Mouse (Mus musculus): ENCODE results near the gene Rabac1. TPM values are rescaled to one million over a fixed set of nuclear protein-coding genes. Genes with fewer than 3 reads are reported as not detected.
A peak's percentile ranks its signal among the peaks of the same experiment; 100 is the strongest.

Rabac1 gene
- total RNA-seq (2021) (100 to 1,000 TPM; 251 to 383 TPM), polyA plus RNA-seq (2012; rRNA removed) (735 and 788 TPM in 2 replicates)
- long read RNA-seq, transcript Rabac1-201 (5 exons, 899 nt), result major isoform, 151 of 162 reads
- long read RNA-seq, partial matches to known transcripts, result 4 of 162 reads
- long read RNA-seq, other reads (novel, unspliced or antisense), result 2 of 162 reads

- DNase-seq, result peak; percentile 95
Measured at GRCm38 (mm10) chr7:24971972-24972893, at the start of gene Rabac1. Rabac1 (minus strand) TSS chr7:24972754.

- no peak for DNase-seq
Measured at GRCm38 (mm10) chr7:25011592-25011991, 39.0 kb upstream of the Rabac1 start.

GRCm38 (mm10) chr7:25010090-25010913, 37.7 kb upstream of the Rabac1 start:
- peak; percentile 76 for DNase-seq

GRCm38 (mm10) chr7:25009099-25009700, 36.6 kb upstream of the Rabac1 start:
- no peak for DNase-seq

DNA sequence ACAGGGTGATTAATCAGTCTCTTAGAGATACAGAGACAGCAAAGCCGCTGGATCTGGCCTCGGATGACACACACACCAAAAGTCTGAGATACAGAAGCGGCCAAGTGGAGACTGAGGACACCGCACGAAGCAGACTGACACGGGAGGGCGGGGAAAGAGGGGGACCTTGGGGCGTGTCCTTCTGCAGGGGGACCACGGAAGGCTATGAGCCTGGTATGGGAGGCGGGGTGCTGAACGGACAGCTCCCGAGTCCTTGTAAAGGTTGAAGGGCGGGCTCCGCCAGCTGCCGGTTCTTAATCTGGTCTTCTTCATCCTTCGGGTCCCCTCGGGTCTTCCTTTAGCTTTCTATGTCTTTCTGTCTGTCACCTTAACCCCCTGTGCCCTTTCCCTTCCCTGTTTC, 36.1 kb upstream of the Rabac1 start:
- peak; percentile 92 for DNase-seq

GRCm38 (mm10) chr7:25007609-25008374, 35.2 kb upstream of the Rabac1 start:
- DNase-seq, result peak; percentile 58

GRCm38 (mm10) chr7:25006586-25007364, 34.2 kb upstream of the Rabac1 start:
- peak; percentile 85 for DNase-seq

DNA sequence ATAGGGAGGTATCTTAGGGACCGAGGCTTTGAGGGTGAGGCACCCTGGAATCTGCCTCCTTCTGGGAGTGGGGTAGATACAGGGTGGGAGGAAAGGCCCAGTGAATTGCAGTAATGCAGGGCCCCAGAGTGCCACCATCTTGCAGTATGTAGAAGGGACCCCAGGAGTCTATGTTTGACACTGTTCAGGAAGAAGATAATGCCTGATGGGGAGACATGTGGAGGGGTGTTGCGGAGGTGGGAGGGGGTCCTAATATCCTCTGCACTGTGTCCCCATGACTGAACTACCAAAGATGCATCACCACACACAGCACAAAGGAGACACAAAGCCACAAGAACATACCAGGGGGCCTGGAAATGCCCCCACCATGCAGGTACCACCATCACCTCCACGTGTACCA, 33.6 kb upstream of the Rabac1 start:
- DNase-seq, result no peak

DNA sequence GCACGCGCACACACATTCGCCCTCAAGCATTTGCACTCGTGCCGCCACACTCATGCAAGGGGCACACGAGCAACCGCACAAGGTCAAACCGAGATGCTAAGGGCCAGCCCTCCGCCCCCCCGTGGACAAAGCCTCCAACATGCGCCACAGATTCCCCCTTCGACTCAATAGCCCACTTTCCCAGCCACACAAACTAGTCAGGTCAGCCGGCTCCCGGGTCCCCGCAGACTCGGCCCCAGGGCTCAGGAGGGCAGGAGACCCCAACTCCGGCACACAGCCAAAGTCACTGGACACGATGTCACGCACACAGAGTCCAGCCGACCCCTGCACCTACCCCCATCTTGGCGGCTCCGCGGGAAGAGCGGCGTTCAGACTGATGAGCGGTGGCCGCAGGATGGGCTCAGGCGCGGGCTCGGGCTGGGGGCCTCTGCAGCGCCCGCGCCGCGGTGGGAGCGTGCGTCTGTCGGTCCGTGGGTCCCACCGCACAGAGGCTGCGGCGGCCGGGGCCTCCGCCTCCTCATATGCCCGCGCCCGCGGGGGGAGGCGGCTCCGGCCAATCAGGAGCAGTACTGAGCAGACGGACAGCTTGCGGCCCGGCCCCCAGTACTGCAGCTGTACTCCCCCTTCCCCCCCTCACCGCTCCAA, 33.0 kb upstream of the Rabac1 start, which contains the start of gene Atp1a3:
Gene Atp1a3, minus strand, starts transcription at position 538 of the 645 bp plus-strand sequence.
- peak; percentile 84 for DNase-seq

DNA sequence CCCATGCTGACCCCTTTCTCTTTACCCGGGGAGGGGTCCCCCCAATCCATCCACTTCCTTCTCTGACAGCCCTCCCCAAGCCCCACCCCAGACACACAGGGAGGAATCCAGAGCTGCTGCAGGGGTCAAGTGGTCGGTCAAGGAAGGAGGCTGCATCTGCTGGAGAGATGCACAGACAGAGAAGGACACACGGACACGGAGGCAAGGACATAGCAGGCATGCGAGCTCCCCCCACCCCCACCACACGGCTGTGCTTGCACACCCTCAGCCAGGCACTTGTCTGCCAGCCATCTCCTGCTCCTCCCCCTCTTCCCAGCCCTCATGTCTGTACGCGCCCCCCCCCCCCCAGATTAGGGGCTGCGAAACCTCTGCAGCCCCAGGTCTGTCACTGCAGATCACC, 32.3 kb upstream of the Rabac1 start:
- no peak for DNase-seq

GRCm38 (mm10) chr7:25003820-25004388, 31.4 kb upstream of the Rabac1 start:
- DNase-seq, result no peak

DNA sequence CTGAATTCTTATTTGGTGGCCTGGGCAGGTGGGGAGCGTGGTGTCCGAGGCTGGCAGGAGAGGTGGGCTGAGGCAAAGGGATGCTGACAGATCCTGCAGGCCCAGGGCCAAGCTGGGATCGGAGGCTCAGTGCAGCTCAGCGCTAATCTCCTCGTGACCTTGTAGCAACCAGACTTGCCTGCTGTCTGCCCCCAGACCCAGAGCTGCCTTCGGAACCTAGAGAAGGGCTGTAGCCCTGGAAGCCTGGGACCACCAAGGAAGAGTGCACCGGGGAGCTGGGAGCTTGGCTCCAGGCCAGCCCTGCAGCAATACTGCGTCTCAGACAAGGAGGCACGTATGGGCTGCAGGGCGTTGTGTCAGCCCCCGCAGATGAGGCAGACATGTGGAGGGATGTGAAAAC, 30.7 kb upstream of the Rabac1 start:
- DNase-seq, result no peak

GRCm38 (mm10) chr7:25000711-25001110, 28.2 kb upstream of the Rabac1 start:
- no peak for DNase-seq

DNA sequence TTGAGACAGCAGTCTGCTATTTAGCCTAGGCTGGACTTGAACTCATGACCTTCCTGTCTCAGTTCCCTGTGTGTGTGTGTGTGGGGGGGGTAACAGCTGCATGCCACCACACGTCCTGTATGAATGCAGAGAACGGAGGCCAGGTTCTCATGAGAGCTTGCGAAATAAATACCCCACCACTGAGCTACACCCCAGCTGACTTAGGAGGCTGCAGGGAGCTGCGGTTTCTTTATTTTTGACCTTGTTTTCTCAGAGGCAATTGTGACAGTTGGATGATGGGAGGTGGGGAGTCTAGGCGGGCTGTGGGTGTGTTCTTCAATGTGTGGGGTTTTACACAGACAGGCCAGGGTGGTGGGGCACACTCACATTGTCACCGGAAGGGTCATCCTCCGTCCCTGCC, 27.7 kb upstream of the Rabac1 start:
- no peak for DNase-seq

DNA sequence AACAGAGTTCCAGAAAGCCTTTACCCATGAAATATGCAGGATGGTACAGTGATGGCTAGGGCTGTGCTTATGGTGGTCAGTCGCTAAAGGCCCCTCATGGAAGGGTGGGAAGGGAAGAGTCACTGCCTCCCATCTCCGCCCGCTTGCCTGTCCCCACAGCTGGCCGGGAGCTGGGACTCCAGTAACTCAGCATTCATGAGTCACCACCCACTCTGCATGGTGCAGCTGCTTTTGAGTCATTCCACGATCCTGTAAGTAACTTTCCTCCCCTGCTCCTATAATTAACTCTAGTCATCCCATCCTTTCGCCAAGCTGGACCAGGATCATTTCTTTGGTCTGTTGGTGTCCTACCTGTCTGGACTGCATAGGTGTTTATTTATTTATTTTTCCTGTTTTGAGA, 20.5 kb upstream of the Rabac1 start:
- peak; percentile 49 for DNase-seq

DNA sequence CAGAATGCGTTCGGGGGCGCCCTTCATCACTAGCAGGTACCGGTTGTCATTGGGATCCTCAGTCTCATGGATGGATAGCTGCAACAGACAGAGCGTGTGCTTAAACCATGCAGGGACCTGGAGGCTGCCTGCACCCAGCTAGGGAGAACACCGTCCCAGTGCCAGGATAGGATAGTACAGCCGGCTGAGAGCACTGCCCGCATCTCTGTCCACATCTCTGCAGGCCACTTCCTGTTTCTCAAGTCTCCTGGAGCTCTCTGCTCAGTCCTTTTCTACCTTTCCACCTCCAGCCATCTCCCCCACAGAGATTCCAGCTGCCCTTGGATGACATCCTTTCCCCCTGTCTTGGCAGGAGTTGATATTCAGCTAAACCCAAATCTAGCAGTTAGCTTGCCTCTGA, 17.9 kb upstream of the Rabac1 start:
- DNase-seq, result no peak

GRCm38 (mm10) chr7:24987941-24988340, 15.4 kb upstream of the Rabac1 start:
- peak; percentile 83 for DNase-seq

GRCm38 (mm10) chr7:24985799-24986198, 13.2 kb upstream of the Rabac1 start:
- no peak for DNase-seq

GRCm38 (mm10) chr7:24984307-24984706, 11.8 kb upstream of the Rabac1 start:
- DNase-seq, result no peak

- no peak for DNase-seq
Measured at GRCm38 (mm10) chr7:24983396-24983795, 10.8 kb upstream of the Rabac1 start.
